Mouse (Mus musculus): ENCODE data around the gene Svs3a. TPM values are rescaled to one million over a fixed set of nuclear protein-coding genes. Genes with fewer than 3 reads are reported as not detected.
"Not testable (repeated sequence)": the region's sequence is repeated elsewhere in the genome, so short reads cannot be mapped to it uniquely, and the experiment has no call there.

The Svs3a gene
- total and polyA plus RNA-seq, 3 experiments, result not detected

- dilution Hi-C loops (cut with MboI; ENCODE audit: extremely low pct_ligation_motif_present, extremely low pct_unique_long_range_greater_than_20kb, low sequenced_read_pairs), result no loop called here
- no peak overlapping the region for H3K27ac ChIP-seq (ENCODE audit: insufficient read depth, low read depth)
- H3K9ac ChIP-seq (ENCODE audit: insufficient read depth, low read depth), result no peak overlapping the region
- no peak overlapping the region for H3K4me3 ChIP-seq (replicated peaks in 1 of 3; ENCODE audit: low read depth in 2 of 3, low read length in 2 of 3, poor library complexity in 1 of 3)
- in situ Hi-C loops (cut with MboI; ENCODE audit: low pct_ligation_motif_present, low pct_unique_long_range_greater_than_20kb, low sequenced_read_pairs), result no loop called here
- H3K27me3 ChIP-seq (replicated peaks), result no peaks in the 10 kb centered on the region
- TF ChIP-seq E2F4 (IDR thresholded peaks at IDR 0.05; ENCODE audit: insufficient replicate concordance, low read depth, low read length) (no peak), RAD21 (IDR thresholded peaks at IDR 0.05; ENCODE audit: low read depth, low read length) (no peak), POLR2A (IDR thresholded peaks at IDR 0.05; ENCODE audit: low read depth, low read length) (no peak), EP300 (IDR thresholded peaks at IDR 0.05; ENCODE audit: low read length) (no peak), MXI1 (IDR thresholded peaks at IDR 0.05; ENCODE audit: low read depth, low read length) (no peak), JUN (IDR thresholded peaks at IDR 0.05; ENCODE audit: insufficient read depth, low read depth, low read length) (no peak)
- H3K36me3 ChIP-seq (replicated peaks in 1 of 2; ENCODE audit: control insufficient read depth in 1 of 2, insufficient read depth in 1 of 2, low read length in 1 of 2), result no peaks in the 10 kb centered on the region
- no peaks in the 10 kb centered on the region for H3K4me1 ChIP-seq (ENCODE audit: control insufficient read depth in 1 of 2, insufficient read depth in 2 of 2)
- DNase-seq (ENCODE audit: extremely low read depth), result no peak
- H3K79me2 ChIP-seq (replicated peaks; ENCODE audit: control insufficient read depth, extremely low read depth, insufficient read depth, poor library complexity, severe bottlenecking), result no peaks in the 10 kb centered on the region
- H3K4me2 ChIP-seq (ENCODE audit: insufficient read depth, low read depth, poor library complexity, severe bottlenecking), result no peak overlapping the region
- H3K9me3 ChIP-seq (replicated peaks; ENCODE audit: low read length), result no peaks in the 10 kb centered on the region
Measured at GRCm38 (mm10) chr2:164312599-164312998, 23.5 kb downstream of the Svs3a start.

GRCm38 (mm10) chr2:164315460-164315859, 26.4 kb downstream of the Svs3a start:
- H3K9ac ChIP-seq (ENCODE audit: insufficient read depth, low read depth); H3K27ac ChIP-seq (ENCODE audit: insufficient read depth, low read depth); H3K4me2 ChIP-seq (ENCODE audit: insufficient read depth, low read depth, poor library complexity, severe bottlenecking); H3K36me3 ChIP-seq (replicated peaks in 1 of 2; ENCODE audit: control insufficient read depth in 1 of 2, insufficient read depth in 1 of 2, low read length in 1 of 2); H3K9me3 ChIP-seq (replicated peaks; ENCODE audit: low read length); H3K27me3 ChIP-seq (replicated peaks); H3K4me1 ChIP-seq (ENCODE audit: control insufficient read depth in 1 of 2, insufficient read depth in 2 of 2); H3K4me3 ChIP-seq (replicated peaks in 1 of 3; ENCODE audit: low read depth in 2 of 3, low read length in 2 of 3, poor library complexity in 1 of 3); DNase-seq (ENCODE audit: extremely low read depth); in situ Hi-C loops (cut with MboI; ENCODE audit: low pct_ligation_motif_present, low pct_unique_long_range_greater_than_20kb, low sequenced_read_pairs); dilution Hi-C loops (cut with MboI; ENCODE audit: extremely low pct_ligation_motif_present, extremely low pct_unique_long_range_greater_than_20kb, low sequenced_read_pairs); H3K79me2 ChIP-seq (replicated peaks; ENCODE audit: control insufficient read depth, extremely low read depth, insufficient read depth, poor library complexity, severe bottlenecking): not testable (repeated sequence)

- DNase-seq (ENCODE audit: extremely low read depth), result not testable (repeated sequence)
Measured at GRCm38 (mm10) chr2:164316451-164316850, 27.4 kb downstream of the Svs3a start, which contains the start of gene Svs6. Gene Svs6, plus strand, starts transcription at chr2:164316751.

GRCm38 (mm10) chr2:164320983-164321382, 31.9 kb downstream of the Svs3a start:
- in situ Hi-C loops (cut with MboI; ENCODE audit: low pct_ligation_motif_present, low pct_unique_long_range_greater_than_20kb, low sequenced_read_pairs), result no loop called here
- Histone ChIP-seq H3K27ac (ENCODE audit: insufficient read depth, low read depth) (no peak overlapping the region), H3K4me3 (replicated peaks in 1 of 3; ENCODE audit: low read depth in 2 of 3, low read length in 2 of 3, poor library complexity in 1 of 3) (no peak overlapping the region), H3K79me2 (replicated peaks; ENCODE audit: control insufficient read depth, extremely low read depth, insufficient read depth, poor library complexity, severe bottlenecking) (no peaks in the 10 kb centered on the region), H3K4me2 (ENCODE audit: insufficient read depth, low read depth, poor library complexity, severe bottlenecking) (no peak overlapping the region), H3K36me3 (replicated peaks in 1 of 2; ENCODE audit: control insufficient read depth in 1 of 2, insufficient read depth in 1 of 2, low read length in 1 of 2) (no peaks in the 10 kb centered on the region), H3K27me3 (replicated peaks) (peaks cover 2% of the 10 kb centered on the region), H3K9me3 (replicated peaks; ENCODE audit: low read length) (no peaks in the 10 kb centered on the region), H3K9ac (ENCODE audit: insufficient read depth, low read depth) (no peak overlapping the region), H3K4me1 (ENCODE audit: control insufficient read depth in 1 of 2, insufficient read depth in 2 of 2) (no peaks in the 10 kb centered on the region)
- no peak for TF ChIP-seq TBP (conservative IDR thresholded peaks at IDR 0.05; ENCODE audit: low read depth, low read length)
- no peak for TF ChIP-seq SIN3A (IDR thresholded peaks at IDR 0.05; ENCODE audit: low read length)
- no peak for TF ChIP-seq POLR2AphosphoS2 (IDR thresholded peaks at IDR 0.05; ENCODE audit: low read depth, low read length)
- TF ChIP-seq CHD1 (IDR thresholded peaks at IDR 0.05; ENCODE audit: low read depth, low read length), result no peak
- TF ChIP-seq RAD21 (IDR thresholded peaks at IDR 0.05; ENCODE audit: low read depth, low read length), result no peak
- TF ChIP-seq NRF1 (IDR thresholded peaks at IDR 0.05; ENCODE audit: low read depth, low read length), result no peak
- TF ChIP-seq MAFK (IDR thresholded peaks at IDR 0.05; ENCODE audit: insufficient replicate concordance, low read length), result no peak
- no peak for TF ChIP-seq USF2 (conservative IDR thresholded peaks at IDR 0.05; ENCODE audit: low read depth, low read length)
- no peak for TF ChIP-seq JUN (IDR thresholded peaks at IDR 0.05; ENCODE audit: insufficient read depth, low read depth, low read length)
- no peak for TF ChIP-seq ZKSCAN1 (IDR thresholded peaks at IDR 0.05; ENCODE audit: borderline replicate concordance, low read depth, low read length)
- TF ChIP-seq MEF2A (IDR thresholded peaks at IDR 0.05; ENCODE audit: borderline replicate concordance, low read depth, low read length), result no peak
- no peak for TF ChIP-seq KAT2A (IDR thresholded peaks at IDR 0.05; ENCODE audit: insufficient replicate concordance, low read length)
- no peak for TF ChIP-seq MAZ (IDR thresholded peaks at IDR 0.05; ENCODE audit: low read depth, low read length)
- TF ChIP-seq HCFC1 (IDR thresholded peaks at IDR 0.05; ENCODE audit: low read depth, low read length), result no peak
- dilution Hi-C loops (cut with MboI; ENCODE audit: extremely low pct_ligation_motif_present, extremely low pct_unique_long_range_greater_than_20kb, low sequenced_read_pairs), result no loop called here
- DNase-seq (ENCODE audit: extremely low read depth), result no peak

More at GRCm38 (mm10) chr2:164316451-164316850, 27.4 kb downstream of the Svs3a start, which contains the start of gene Svs6:
- dilution Hi-C loops (cut with MboI; ENCODE audit: extremely low pct_ligation_motif_present, extremely low pct_unique_long_range_greater_than_20kb, low sequenced_read_pairs); H3K4me2 ChIP-seq (ENCODE audit: insufficient read depth, low read depth, poor library complexity, severe bottlenecking); in situ Hi-C loops (cut with MboI; ENCODE audit: low pct_ligation_motif_present, low pct_unique_long_range_greater_than_20kb, low sequenced_read_pairs); H3K36me3 ChIP-seq (replicated peaks in 1 of 2; ENCODE audit: control insufficient read depth in 1 of 2, insufficient read depth in 1 of 2, low read length in 1 of 2); H3K27ac ChIP-seq (ENCODE audit: insufficient read depth, low read depth); H3K27me3 ChIP-seq (replicated peaks); H3K79me2 ChIP-seq (replicated peaks; ENCODE audit: control insufficient read depth, extremely low read depth, insufficient read depth, poor library complexity, severe bottlenecking); H3K4me3 ChIP-seq (replicated peaks in 1 of 3; ENCODE audit: low read depth in 2 of 3, low read length in 2 of 3, poor library complexity in 1 of 3); H3K4me1 ChIP-seq (ENCODE audit: control insufficient read depth in 1 of 2, insufficient read depth in 2 of 2); H3K9me3 ChIP-seq (replicated peaks; ENCODE audit: low read length); H3K9ac ChIP-seq (ENCODE audit: insufficient read depth, low read depth): not testable (repeated sequence)

All from CH12.LX (cell line).